Comparison of ENCODE assay signal across 9 mouse cellular contexts in the genomic region with DNA sequence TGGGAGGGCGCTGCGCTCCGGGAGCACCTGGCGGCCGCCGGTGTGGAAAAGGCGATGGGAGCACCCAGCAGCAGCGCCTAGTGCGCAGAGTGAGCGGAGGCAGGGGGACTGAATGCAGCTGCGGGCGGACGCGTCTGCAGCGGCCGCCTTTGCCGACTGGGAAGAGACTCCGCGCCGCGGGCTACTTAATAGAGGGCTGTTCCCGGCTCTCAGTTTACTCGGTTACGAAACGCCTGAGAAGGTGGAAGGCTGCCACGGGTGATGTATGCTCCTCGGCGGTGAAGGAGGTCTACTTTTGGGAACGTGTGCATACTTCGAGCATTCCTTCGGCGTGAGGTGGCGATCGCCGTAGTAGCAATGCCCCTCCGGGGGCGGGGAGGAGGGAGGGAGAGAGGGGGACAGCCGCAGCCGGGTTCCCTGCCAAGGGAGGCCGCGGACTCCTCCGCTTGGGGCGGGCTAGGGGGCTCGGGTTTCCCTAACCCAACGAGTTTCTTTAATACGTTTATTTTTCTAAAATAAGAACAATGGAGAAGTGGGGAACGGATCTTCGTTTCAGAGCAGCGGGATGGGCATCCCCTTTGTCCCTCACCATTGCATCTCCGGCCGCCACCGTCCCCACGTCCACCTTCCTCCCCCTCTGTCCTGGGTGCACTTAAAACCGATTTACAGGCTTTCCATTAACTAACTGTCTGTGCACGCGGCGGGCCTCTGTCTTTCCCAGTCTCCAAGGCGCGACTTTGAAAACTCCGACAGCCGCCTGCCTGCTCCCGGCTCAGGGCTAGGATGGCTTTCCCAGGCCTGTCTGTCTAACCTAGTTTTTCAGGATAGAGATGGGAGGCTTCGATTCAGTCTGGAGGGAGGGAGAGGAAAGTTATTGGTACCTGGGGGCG. TPM values are rescaled to one million over a fixed set of nuclear protein-coding genes. Genes with fewer than 3 reads are reported as not detected.
A peak's percentile ranks its signal among the peaks of the same experiment; 100 is the strongest.
DNase-seq lines count a peak whose midpoint lies in the region; ATAC-seq lines count a peak whose summit lies in the region.
"Had no signal": no experiment of that assay in that cellular context is flagged by ENCODE, and none has a peak within 500 bp of the region (broad histone marks: within the 10 kb centered on the region; RNA-seq: fewer than 3 reads in every experiment).

Col12a1 (minus strand) TSS at position 351 of the 890 bp plus-strand sequence.

- peak; percentile 17 for DNase-seq in right cerebral cortex, adult 18-20 months
- DNase-seq in right cerebral cortex, postnatal 36 days (ENCODE audit: low spot score in 2 of 2) = no peak
- peak; percentile 40 for DNase-seq in heart, adult 8-10 months (ENCODE audit: low spot score)
- peak; percentile 87 for DNase-seq in lung, postnatal 10 days
- DNase-seq in right cerebral cortex, postnatal 25 days = peak; percentile 42

- ATAC-seq in embryonic facial prominence, embryonic 13.5 days (ENCODE audit: insufficient number of reproducible peaks, insufficient read depth, low FRiP score, low TSS enrichment, low read depth) = peak; percentile 54
- peak; percentile 75 for ATAC-seq in kidney, embryonic 16.5 days (ENCODE audit: low FRiP score, low TSS enrichment)
- ATAC-seq in erythroid progenitor cell, adult 5-6 weeks (replicated peaks; ENCODE audit: low FRiP score, poor library complexity, severe bottlenecking) = no peak

- WGBS in embryonic facial prominence, embryonic 13.5 days = under 1% methylated on average over 64 of the region's 64 CpGs
- under 1% methylated on average over 62 of the region's 64 CpGs for WGBS in kidney, embryonic 16.5 days

- H3K4me1 ChIP-seq in embryonic facial prominence, embryonic 13.5 days = peaks cover 48% of the 10 kb centered on the region
- peaks cover 38% of the 10 kb centered on the region for H3K4me1 ChIP-seq in kidney, embryonic 16.5 days (ENCODE audit: insufficient read depth, low read length)

- peak within 1 kb of the TSS; percentile 70 for H3K4me3 ChIP-seq in embryonic facial prominence, embryonic 13.5 days
- H3K4me3 ChIP-seq in kidney, embryonic 16.5 days (ENCODE audit: low read length) = peak within 1 kb of the TSS; percentile 65

- no peaks in the 10 kb centered on the region for H3K9me3 ChIP-seq in embryonic facial prominence, embryonic 13.5 days
- peaks cover 3% of the 10 kb centered on the region; the same call in 1 of the 2 replicates for H3K9me3 ChIP-seq in kidney, embryonic 16.5 days (ENCODE audit: low read length)

- H3K4me2 ChIP-seq in embryonic facial prominence, embryonic 13.5 days = peak within 1 kb of the TSS; percentile 79
- peak within 1 kb of the TSS; percentile 90 for H3K4me2 ChIP-seq in kidney, embryonic 16.5 days (replicated peaks; ENCODE audit: low read depth, low read length)

- no peaks in the 10 kb centered on the region for H3K36me3 ChIP-seq in embryonic facial prominence, embryonic 13.5 days
- H3K36me3 ChIP-seq in kidney, embryonic 16.5 days (ENCODE audit: insufficient read depth, low read length) = no peaks in the 10 kb centered on the region

- peaks cover 17% of the 10 kb centered on the region for H3K27me3 ChIP-seq in embryonic facial prominence, embryonic 13.5 days
- H3K27me3 ChIP-seq in kidney, embryonic 16.5 days (ENCODE audit: insufficient read depth, low read length) = peaks cover 17% of the 10 kb centered on the region

- H3K9ac ChIP-seq in embryonic facial prominence, embryonic 13.5 days = peak within 1 kb of the TSS; percentile 84
- peak within 1 kb of the TSS; percentile 72 for H3K9ac ChIP-seq in kidney, embryonic 16.5 days (replicated peaks; ENCODE audit: low read length)

- H3K27ac ChIP-seq in embryonic facial prominence, embryonic 13.5 days = peak within 1 kb of the TSS; percentile 88
- H3K27ac ChIP-seq in kidney, embryonic 16.5 days (ENCODE audit: low read length) = peak within 1 kb of the TSS; percentile 79
- H3K27ac ChIP-seq: macrophage had no signal

RNA-seq across cellular contexts. Expression of gene Col12a1, which starts in this region (rescaled TPM):
- 84.9 and 114 TPM in 2 replicates for polyA plus RNA-seq in embryonic facial prominence, embryonic 13.5 days (2015; fragmentation: Nextera tagmentation; extraction: Ambion mirVana)
- total RNA-seq in heart, adult 8-10 months (2022) = 1 to 10 TPM in 1 of 4 experiments, under 1 TPM in 3; 0.47 to 1.4 (median 0.74) TPM
- polyA plus RNA-seq in kidney, embryonic 16.5 days (2015; fragmentation: Nextera tagmentation; extraction: Ambion mirVana) = 29.5 and 33.0 TPM in 2 replicates
- total RNA-seq in erythroid progenitor cell, adult 5-6 weeks (2015; ENCODE audit: low replicate concordance) = not detected in 2 replicates
- 0.68 TPM in 1 of 2 replicates, not detected in the other for total RNA-seq in erythroid progenitor cell, adult 5-6 weeks (2017; ENCODE audit: low replicate concordance)

Comparison
In these comparisons a context has a peak if more than half of its experiments do, and no peak if none do; other contexts are left out.
1. DNase-seq: peak in right cerebral cortex, adult 18-20 months (single experiment), heart, adult 8-10 months (single experiment), lung, postnatal 10 days (single experiment) and right cerebral cortex, postnatal 25 days (single experiment); none in right cerebral cortex, postnatal 36 days (0 of 2).